Mouse (Mus musculus) small intestine, adult 2 months (tissue): ENCODE data around the gene Olfr480.

Source experiments
- CTCF ChIP-seq: fragments of 200-500 bp; IDR thresholded peaks from 2 replicates; pipeline ENCODE4 v1.5.1; 2012; ENCODE audit warnings: low read depth, mild to moderate bottlenecking, control low read depth, inconsistent platforms, low read length, moderate library complexity, mixed read lengths; ENCODE audit not compliant: insufficient replicate concordance, insufficient read length; ENCODE audit errors: extremely low read depth
- POLR2A ChIP-seq: fragments of 200-500 bp; IDR thresholded peaks from 2 replicates; pipeline ENCODE4 v1.6.1; 2012; ENCODE audit warnings: low read depth, mild to moderate bottlenecking, control low read depth, inconsistent platforms, low read length, moderate library complexity

DNA sequence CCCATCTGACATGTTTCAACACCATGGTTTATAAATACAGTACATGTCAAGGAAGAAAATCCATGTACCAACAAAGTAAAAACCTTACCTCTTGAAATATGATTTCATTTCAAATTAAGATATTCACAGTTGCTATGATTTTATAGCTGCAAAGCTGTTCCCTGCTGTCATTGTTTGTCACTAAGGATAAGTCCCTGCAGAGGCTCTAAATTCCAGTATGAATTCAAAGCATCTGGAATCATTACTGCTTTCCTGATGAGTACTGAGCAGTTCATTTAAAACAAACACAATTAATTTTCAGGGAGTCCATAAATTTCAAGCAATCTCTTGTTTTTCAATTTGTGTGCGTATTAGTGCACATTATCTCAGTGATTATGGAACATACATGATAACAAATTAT lies 30.3 kb upstream of the Olfr480 start, which contains the start of gene Olfr482:
- TF ChIP-seq CTCF, result no peak
- no peak for TF ChIP-seq POLR2A
